Mouse (Mus musculus): ENCODE measurements around the gene Pycard. TPM values are rescaled to one million over a fixed set of nuclear protein-coding genes. Genes with fewer than 3 reads are reported as not detected.

The Pycard gene
- total RNA-seq, 2 experiments from 2014 or later = 28.1 to 31.9 TPM

Other genes with a start within 250 kb of the Pycard start
- gene Fbxl19, start 249.3 kb downstream of the Pycard start, total RNA-seq (2021) = 1 to 10 TPM; 6.0 TPM
- 10 to 100 TPM; 14.7 to 14.8 TPM for gene Orai3, start 224.1 kb downstream of the Pycard start, total RNA-seq (2021)
- gene Setd1a, start 217.2 kb downstream of the Pycard start, total RNA-seq (2021) = 10 to 100 TPM; 30.8 to 32.0 TPM
- gene Gm49388, start 208.3 kb downstream of the Pycard start, total RNA-seq (2021) = 1 to 10 TPM; 3.0 to 3.2 TPM
- gene Hsd3b7, start 193.3 kb downstream of the Pycard start, total RNA-seq (2021) = 10 to 100 TPM in 1 of 2 experiments, 1 to 10 TPM in 1; 9.6 to 10.3 TPM
- 10 to 100 TPM; 67.1 to 75.3 TPM for gene Stx4a, start 169.6 kb downstream of the Pycard start, total RNA-seq (2021)
- 1 to 10 TPM in 1 of 2 experiments, under 1 TPM in 1; 0.90 to 1.2 TPM for gene Stx1b, start 169.3 kb downstream of the Pycard start, total RNA-seq (2021)
- 10 to 100 TPM; 24.3 to 25.2 TPM for gene Zfp646, start 117.6 kb downstream of the Pycard start, total RNA-seq (2021)
- 1 to 10 TPM; 7.7 to 8.9 TPM for gene Zfp668, start 117.0 kb downstream of the Pycard start, total RNA-seq (2021)
- gene Prss53, start 102.9 kb downstream of the Pycard start, total RNA-seq (2021) = 1 to 10 TPM in 1 of 2 experiments, under 1 TPM in 1; 0.88 to 1.1 TPM
- gene Gm21974, start 98.4 kb downstream of the Pycard start, total RNA-seq (2021) = not detected
- gene Vkorc1, start 98.2 kb downstream of the Pycard start, total RNA-seq (2021) = 10 to 100 TPM; 30.3 to 32.0 TPM
- gene Bckdk, start 89.8 kb downstream of the Pycard start, total RNA-seq (2021) = 100 to 1,000 TPM; 102 to 113 TPM
- 10 to 100 TPM; 13.0 to 13.9 TPM for gene Kat8, start 81.4 kb downstream of the Pycard start, total RNA-seq (2021)
- gene Prss8, start 63.8 kb downstream of the Pycard start, total RNA-seq (2021) = not detected
- gene Prss36, start 47.1 kb downstream of the Pycard start, total RNA-seq (2021) = 1 to 10 TPM; 4.0 to 4.8 TPM
- 100 to 1,000 TPM; 402 to 429 TPM for gene Fus, start 26.4 kb downstream of the Pycard start, total RNA-seq (2021)
- 10 to 100 TPM; 66.9 to 69.8 TPM for gene Trim72, start 10.1 kb upstream of the Pycard start, total RNA-seq (2021)
- 1 to 10 TPM; 1.8 to 2.5 TPM for gene Itgam, start 68.8 kb upstream of the Pycard start, total RNA-seq (2021)
- gene Gm49368, start 68.8 kb upstream of the Pycard start, total RNA-seq (2021) = not detected
- under 1 TPM; 0.09 to 0.19 TPM for gene Itgax, start 135.7 kb upstream of the Pycard start, total RNA-seq (2021)
- under 1 TPM in 1 of 2 experiments, not detected in 1; 0.56 TPM for gene Itgad, start 160.5 kb upstream of the Pycard start, total RNA-seq (2021)
- gene Cox6a2, start 212.5 kb upstream of the Pycard start, total RNA-seq (2021) = 1,000 to 10,000 TPM; 1,037 to 1,183 TPM
- 10 to 100 TPM; 13.3 to 13.8 TPM for gene Armc5, start 243.5 kb upstream of the Pycard start, total RNA-seq (2021)
- gene 9130023H24Rik, start 244.2 kb upstream of the Pycard start, total RNA-seq (2021) = 1 to 10 TPM; 5.3 to 6.8 TPM